Mouse (Mus musculus) CD4-positive, CD25-positive, alpha-beta regulatory T cell, adult 4 months (primary cell): ENCODE measurements around the gene Tfap2b. TPM values are rescaled to one million over a fixed set of nuclear protein-coding genes. Genes with fewer than 3 reads are reported as not detected.

Experiments used
- ATAC-seq: one replicate; pipeline ENCODE4 v1.8.0; 2017
- polyA plus RNA-seq, 2 experiments: library from polyadenylated mRNA; unstranded; fragments of 100-300 nt; shearing (Covaris generic); gene quantifications; one replicate each; pipeline ENCODE4 v1.2.1; 2017

Tfap2b gene
- under 1 TPM in 1 of 2 experiments, not detected in 1; 0.10 TPM for polyA plus RNA-seq

DNA sequence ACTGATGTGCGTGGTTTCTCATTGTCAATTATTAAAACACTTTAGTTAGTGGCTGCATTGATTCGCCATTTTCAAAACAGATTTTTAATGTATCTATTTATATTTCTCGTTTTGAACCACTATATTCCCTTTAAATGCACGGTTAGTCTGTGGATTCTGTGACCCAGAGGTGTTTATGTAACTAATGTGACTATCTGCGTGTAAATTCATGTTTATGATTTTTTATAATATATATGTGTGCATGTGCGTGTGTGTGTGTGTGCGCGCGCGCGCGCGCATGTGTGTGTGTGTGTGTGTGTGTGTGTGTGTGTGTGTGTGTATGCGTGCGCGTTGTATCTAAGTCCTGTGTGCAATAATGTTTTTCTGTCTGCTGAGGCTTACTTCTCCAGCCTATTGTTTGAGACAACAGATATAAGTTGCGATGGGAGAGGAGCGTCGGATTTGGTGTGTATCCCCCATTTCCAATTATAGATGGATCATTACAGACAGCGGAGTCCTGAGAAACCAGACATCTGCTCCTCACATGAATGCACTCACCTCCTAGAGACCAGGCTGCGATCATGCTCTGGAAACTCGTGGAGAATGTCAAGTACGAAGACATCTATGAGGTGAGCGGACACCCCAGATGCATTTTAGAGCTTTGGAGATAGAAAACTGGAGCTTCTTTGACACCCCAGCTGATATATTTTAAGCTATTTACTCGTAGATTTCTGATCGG lies at the start of gene Tfap2b:
Tfap2b (plus strand) TSS at position 274 of the 718 bp plus-strand sequence.
- no peak for ATAC-seq

GRCm38 (mm10) chr1:19178742-19179397 lies 29.8 kb upstream of the Tfap2b start:
- ATAC-seq: no peak

GRCm38 (mm10) chr1:19205649-19206048 lies 3.1 kb upstream of the Tfap2b start:
- no peak for ATAC-seq

DNA sequence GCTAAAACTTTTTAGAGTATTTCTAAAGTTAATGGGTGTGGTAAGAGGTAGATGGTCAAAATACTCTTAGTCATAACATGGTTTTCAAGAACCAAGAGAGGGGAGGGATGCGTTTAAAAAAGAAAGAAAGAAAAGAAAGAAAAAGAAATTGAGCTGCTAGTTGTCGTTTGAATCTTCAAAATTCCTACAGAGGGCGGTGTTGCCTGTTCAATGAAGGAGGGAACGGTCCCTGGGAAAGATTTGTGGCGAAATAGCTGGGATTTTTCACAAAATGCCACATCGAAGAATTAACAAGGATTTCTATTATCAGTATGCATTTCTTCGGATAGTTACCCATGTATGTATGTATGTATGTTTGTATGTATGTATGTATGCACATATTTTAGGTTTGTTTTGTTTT lies 2.5 kb upstream of the Tfap2b start:
- ATAC-seq: no peak

DNA sequence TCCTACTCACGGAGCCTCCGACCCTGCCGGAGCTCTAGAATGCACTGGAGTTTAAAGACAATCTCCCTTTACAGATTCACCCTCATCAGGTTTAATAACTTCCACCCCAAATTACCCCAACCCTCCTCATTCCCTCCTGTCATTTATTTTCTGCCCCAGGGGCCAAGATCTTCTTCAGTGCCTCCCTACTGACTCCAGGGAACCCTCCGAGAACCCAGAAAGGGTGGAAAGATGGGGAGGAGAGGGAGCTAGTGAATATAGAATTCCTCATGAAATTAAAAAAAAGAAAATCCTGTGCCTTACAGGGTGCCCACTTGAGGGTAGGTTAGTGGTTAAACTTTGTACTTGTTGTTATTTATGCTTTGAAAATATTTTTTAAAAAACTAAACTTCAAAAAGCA lies 1.1 kb upstream of the Tfap2b start:
- ATAC-seq: no peak

DNA sequence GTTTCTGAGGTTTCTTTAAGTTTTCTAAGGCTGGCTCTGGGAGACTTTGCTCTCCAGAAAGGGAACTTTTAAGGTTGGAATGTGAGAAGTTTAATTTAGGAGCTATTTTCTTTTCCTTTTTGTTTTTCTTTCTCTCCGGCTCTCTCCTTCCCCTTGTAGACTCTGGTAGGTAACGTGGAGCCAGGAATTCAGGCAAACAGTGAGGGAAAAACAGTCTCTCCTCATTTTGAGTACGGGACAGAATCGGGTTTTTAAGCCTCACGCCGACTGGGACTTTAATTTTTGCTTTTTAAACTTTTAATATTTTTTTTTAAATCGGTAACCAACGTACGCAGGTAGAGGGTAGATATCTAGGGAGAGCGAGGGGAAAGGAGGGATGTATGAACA lies 638 bp downstream of the Tfap2b start:
- no peak for ATAC-seq

GRCm38 (mm10) chr1:19209776-19210175 lies 1.1 kb downstream of the Tfap2b start:
- no peak for ATAC-seq

GRCm38 (mm10) chr1:19210215-19211032 lies 1.7 kb downstream of the Tfap2b start:
- no peak for ATAC-seq

GRCm38 (mm10) chr1:19211033-19211405 lies 2.3 kb downstream of the Tfap2b start:
- no peak for ATAC-seq

- no peak for ATAC-seq
These were observed 2.9 kb downstream of the Tfap2b start for GRCm38 (mm10) chr1:19211546-19212154.

- no peak for ATAC-seq
These were observed 4.0 kb downstream of the Tfap2b start for GRCm38 (mm10) chr1:19212691-19213090.

DNA sequence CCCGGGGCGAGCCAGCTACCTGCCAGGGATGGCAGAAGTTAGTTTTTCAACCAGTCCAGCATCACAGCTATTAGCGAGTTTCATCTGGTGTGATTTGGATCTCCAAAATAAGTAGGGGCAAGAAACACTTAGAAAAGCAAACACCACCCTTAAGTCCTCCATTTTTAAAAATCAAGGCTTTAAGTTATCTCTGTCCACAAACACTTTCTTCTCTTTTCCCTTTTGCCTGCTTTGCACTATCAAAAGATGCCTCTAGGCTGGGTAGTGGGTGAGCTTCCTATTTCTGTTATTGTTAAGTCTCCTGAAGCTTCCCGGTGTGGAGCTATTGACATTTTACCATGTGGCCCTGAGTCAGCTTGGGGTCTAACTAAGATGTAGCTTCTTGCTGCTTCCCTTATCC lies 4.5 kb downstream of the Tfap2b start:
- ATAC-seq: no peak

DNA sequence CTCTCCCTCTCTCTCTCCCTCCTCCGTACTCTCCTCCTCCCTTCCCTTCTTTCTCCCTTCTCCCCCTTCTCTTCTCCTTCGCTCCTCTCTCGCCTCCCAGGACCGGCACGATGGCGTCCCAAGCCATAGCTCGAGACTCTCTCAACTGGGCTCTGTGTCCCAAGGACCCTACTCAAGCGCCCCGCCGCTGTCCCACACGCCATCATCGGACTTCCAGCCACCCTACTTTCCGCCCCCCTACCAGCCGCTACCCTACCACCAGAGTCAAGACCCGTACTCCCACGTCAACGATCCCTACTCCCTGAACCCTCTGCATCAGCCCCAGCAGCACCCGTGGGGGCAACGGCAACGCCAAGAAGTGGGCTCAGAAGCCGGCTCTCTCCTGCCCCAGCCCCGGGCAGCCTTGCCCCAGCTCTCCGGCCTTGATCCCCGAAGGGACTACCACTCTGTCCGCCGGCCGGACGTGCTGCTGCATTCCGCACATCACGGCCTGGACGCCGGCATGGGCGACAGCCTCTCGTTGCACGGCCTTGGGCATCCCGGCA lies 5.2 kb downstream of the Tfap2b start:
- no peak for ATAC-seq

- ATAC-seq: no peak
These were observed 8.7 kb downstream of the Tfap2b start for GRCm38 (mm10) chr1:19217391-19217790.

- ATAC-seq: no peak
These were observed 9.5 kb downstream of the Tfap2b start for GRCm38 (mm10) chr1:19218221-19218620.

GRCm38 (mm10) chr1:19219381-19219780 lies 10.7 kb downstream of the Tfap2b start:
- no peak for ATAC-seq

- ATAC-seq: no peak
These were observed 11.8 kb downstream of the Tfap2b start for GRCm38 (mm10) chr1:19220564-19220963.

- ATAC-seq: no peak
These were observed 12.9 kb downstream of the Tfap2b start for GRCm38 (mm10) chr1:19221601-19222000.

GRCm38 (mm10) chr1:19226699-19227098 lies 18.0 kb downstream of the Tfap2b start:
- no peak for ATAC-seq

- ATAC-seq: no peak
These were observed 22.3 kb downstream of the Tfap2b start for GRCm38 (mm10) chr1:19230926-19231573.

- ATAC-seq: no peak
These were observed 22.9 kb downstream of the Tfap2b start for GRCm38 (mm10) chr1:19231574-19232080.

DNA sequence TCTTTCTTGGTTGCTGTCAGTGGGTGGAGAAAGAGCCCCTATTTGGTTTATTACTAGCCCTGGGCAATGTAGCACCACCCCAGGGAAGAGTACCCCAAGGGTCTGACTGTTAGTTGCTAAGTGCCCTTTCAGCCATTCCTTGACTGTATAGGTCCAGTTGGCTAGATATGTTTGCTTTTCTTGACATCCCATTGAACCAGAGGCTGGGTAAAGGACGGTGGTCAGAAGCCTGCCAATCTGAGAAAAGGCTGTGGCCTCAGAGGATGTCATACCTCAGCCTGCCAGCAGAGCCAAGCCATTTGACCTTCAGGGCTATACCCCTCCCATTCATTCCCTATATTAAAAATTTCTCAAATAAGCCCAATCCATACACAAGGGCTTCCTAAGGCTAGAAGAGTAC lies 24.0 kb downstream of the Tfap2b start:
- ATAC-seq: no peak
